Mouse (Mus musculus): ENCODE results near the gene Zfp697. TPM values are rescaled to one million over a fixed set of nuclear protein-coding genes. Genes with fewer than 3 reads are reported as not detected.
"Not testable (repeated sequence)": the region's sequence is repeated elsewhere in the genome, so short reads cannot be mapped to it uniquely, and the experiment has no call there.

Gene Zfp697
- polyA plus RNA-seq, 1 experiment from 2014 or later: 6.8 TPM

GRCm38 (mm10) chr3:98510414-98510813 lies 128.2 kb downstream of the Zfp697 start, which contains the start of gene Hsd3b4:
TSS of gene Hsd3b4 (minus strand) at chr3:98510514.
- not testable (repeated sequence) for H3K36me3 ChIP-seq; H3K27ac ChIP-seq (replicated peaks); H3K27me3 ChIP-seq (ENCODE audit: low read depth, poor library complexity, severe bottlenecking); H3K4me3 ChIP-seq; H3K4me1 ChIP-seq; H3K9me3 ChIP-seq (replicated peaks); DNase-seq (ENCODE audit: low spot score)
- no CpG with 5 or more reads among the region's 1 CpGs for WGBS

- not testable (repeated sequence) for H3K4me3 ChIP-seq; H3K27ac ChIP-seq (replicated peaks); H3K4me1 ChIP-seq; DNase-seq (ENCODE audit: low spot score); H3K9me3 ChIP-seq (replicated peaks); H3K36me3 ChIP-seq; H3K27me3 ChIP-seq (ENCODE audit: low read depth, poor library complexity, severe bottlenecking)
- WGBS: 50% methylated on average over 1 of the region's 2 CpGs
Measured at GRCm38 (mm10) chr3:98522779-98523178, 140.5 kb downstream of the Zfp697 start.

GRCm38 (mm10) chr3:98524552-98524951 lies 142.3 kb downstream of the Zfp697 start:
- H3K36me3 ChIP-seq; H3K9me3 ChIP-seq (replicated peaks); DNase-seq (ENCODE audit: low spot score); H3K4me3 ChIP-seq; H3K27ac ChIP-seq (replicated peaks); H3K4me1 ChIP-seq; H3K27me3 ChIP-seq (ENCODE audit: low read depth, poor library complexity, severe bottlenecking): not testable (repeated sequence)
- no CpG with 5 or more reads among the region's 1 CpGs for WGBS

GRCm38 (mm10) chr3:98524978-98525377 lies 142.7 kb downstream of the Zfp697 start:
- H3K4me1 ChIP-seq; H3K27me3 ChIP-seq (ENCODE audit: low read depth, poor library complexity, severe bottlenecking); DNase-seq (ENCODE audit: low spot score): not testable (repeated sequence)

GRCm38 (mm10) chr3:98547641-98548040 lies 165.4 kb downstream of the Zfp697 start:
- H3K4me3 ChIP-seq; H3K36me3 ChIP-seq; H3K9me3 ChIP-seq (replicated peaks); DNase-seq (ENCODE audit: low spot score); H3K4me1 ChIP-seq; H3K27ac ChIP-seq (replicated peaks); H3K27me3 ChIP-seq (ENCODE audit: low read depth, poor library complexity, severe bottlenecking): not testable (repeated sequence)

More at GRCm38 (mm10) chr3:98524978-98525377, 142.7 kb downstream of the Zfp697 start:
- H3K4me3 ChIP-seq; H3K27ac ChIP-seq (replicated peaks); H3K9me3 ChIP-seq (replicated peaks); H3K36me3 ChIP-seq: not testable (repeated sequence)

- not testable (repeated sequence) for H3K9me3 ChIP-seq (replicated peaks); H3K36me3 ChIP-seq; H3K4me3 ChIP-seq; H3K4me1 ChIP-seq; H3K27me3 ChIP-seq (ENCODE audit: low read depth, poor library complexity, severe bottlenecking); H3K27ac ChIP-seq (replicated peaks); DNase-seq (ENCODE audit: low spot score)
- 83% methylated on average over 1 of the region's 1 CpGs for WGBS
Measured at GRCm38 (mm10) chr3:98548495-98548894, 166.2 kb downstream of the Zfp697 start.

- H3K9me3 ChIP-seq (replicated peaks); H3K27ac ChIP-seq (replicated peaks); DNase-seq (ENCODE audit: low spot score); H3K36me3 ChIP-seq; H3K4me1 ChIP-seq; H3K4me3 ChIP-seq; H3K27me3 ChIP-seq (ENCODE audit: low read depth, poor library complexity, severe bottlenecking): not testable (repeated sequence)
- WGBS: no CpG with 5 or more reads among the region's 2 CpGs
Measured at GRCm38 (mm10) chr3:98550215-98550614, 168.0 kb downstream of the Zfp697 start.

- H3K27me3 ChIP-seq (ENCODE audit: low read depth, poor library complexity, severe bottlenecking); H3K4me1 ChIP-seq; H3K4me3 ChIP-seq; H3K36me3 ChIP-seq; H3K27ac ChIP-seq (replicated peaks); H3K9me3 ChIP-seq (replicated peaks); DNase-seq (ENCODE audit: low spot score): not testable (repeated sequence)
- WGBS: no CpG with 5 or more reads among the region's 1 CpGs
Measured at GRCm38 (mm10) chr3:98550832-98551231, 168.6 kb downstream of the Zfp697 start.

- H3K27me3 ChIP-seq (ENCODE audit: low read depth, poor library complexity, severe bottlenecking); H3K27ac ChIP-seq (replicated peaks); H3K36me3 ChIP-seq; H3K9me3 ChIP-seq (replicated peaks); DNase-seq (ENCODE audit: low spot score); H3K4me1 ChIP-seq; H3K4me3 ChIP-seq: not testable (repeated sequence)
- WGBS: no CpG with 5 or more reads among the region's 5 CpGs
Measured at GRCm38 (mm10) chr3:98560711-98561110, 178.4 kb downstream of the Zfp697 start.

- DNase-seq (ENCODE audit: low spot score); H3K9me3 ChIP-seq (replicated peaks); H3K27ac ChIP-seq (replicated peaks); H3K27me3 ChIP-seq (ENCODE audit: low read depth, poor library complexity, severe bottlenecking); H3K4me1 ChIP-seq; H3K4me3 ChIP-seq; H3K36me3 ChIP-seq: not testable (repeated sequence)
- no CpG with 5 or more reads among the region's 2 CpGs for WGBS
Measured at GRCm38 (mm10) chr3:98563831-98564230, 181.6 kb downstream of the Zfp697 start.

- not testable (repeated sequence) for H3K27ac ChIP-seq (replicated peaks); H3K27me3 ChIP-seq (ENCODE audit: low read depth, poor library complexity, severe bottlenecking); H3K4me3 ChIP-seq; H3K4me1 ChIP-seq; H3K36me3 ChIP-seq; DNase-seq (ENCODE audit: low spot score); H3K9me3 ChIP-seq (replicated peaks)
- no CpG with 5 or more reads among the region's 3 CpGs for WGBS
Measured at GRCm38 (mm10) chr3:98564894-98565293, 182.6 kb downstream of the Zfp697 start.

GRCm38 (mm10) chr3:98567717-98568116 lies 185.5 kb downstream of the Zfp697 start:
- not testable (repeated sequence) for H3K9me3 ChIP-seq (replicated peaks); H3K4me1 ChIP-seq; H3K27me3 ChIP-seq (ENCODE audit: low read depth, poor library complexity, severe bottlenecking); H3K4me3 ChIP-seq; H3K36me3 ChIP-seq; DNase-seq (ENCODE audit: low spot score); H3K27ac ChIP-seq (replicated peaks)
- WGBS: 89% methylated on average over 2 of the region's 2 CpGs

GRCm38 (mm10) chr3:98581024-98581423 lies 198.8 kb downstream of the Zfp697 start:
- not testable (repeated sequence) for H3K27me3 ChIP-seq (ENCODE audit: low read depth, poor library complexity, severe bottlenecking); H3K36me3 ChIP-seq; H3K4me3 ChIP-seq; H3K9me3 ChIP-seq (replicated peaks); DNase-seq (ENCODE audit: low spot score); H3K27ac ChIP-seq (replicated peaks); H3K4me1 ChIP-seq
- WGBS: 100% methylated on average over 1 of the region's 1 CpGs

- no CpG with 5 or more reads among the region's 1 CpGs for WGBS
Measured at GRCm38 (mm10) chr3:98582202-98582601, 199.9 kb downstream of the Zfp697 start.

More at GRCm38 (mm10) chr3:98582202-98582601, 199.9 kb downstream of the Zfp697 start:
- not testable (repeated sequence) for H3K9me3 ChIP-seq (replicated peaks); H3K4me1 ChIP-seq; H3K27ac ChIP-seq (replicated peaks); H3K27me3 ChIP-seq (ENCODE audit: low read depth, poor library complexity, severe bottlenecking); H3K36me3 ChIP-seq; H3K4me3 ChIP-seq; DNase-seq (ENCODE audit: low spot score)
